Mouse (Mus musculus) cortical plate, adult 2 months (tissue): ENCODE measurements around the gene Nptxr.

Source experiments
- CTCF ChIP-seq: fragments of 200-500 bp; IDR thresholded peaks from 2 replicates; pipeline ENCODE4 v1.5.1; 2011; ENCODE audit warnings: mild to moderate bottlenecking, control low read depth, low read length; ENCODE audit not compliant: insufficient read depth; ENCODE audit errors: extremely low read depth
- POLR2A ChIP-seq: fragments of 200-500 bp; IDR thresholded peaks from 2 replicates; pipeline ENCODE4 v1.6.1; 2011; ENCODE audit warnings: mild to moderate bottlenecking, low read length, control low read depth; ENCODE audit not compliant: insufficient read depth; ENCODE audit errors: extremely low read depth

DNA sequence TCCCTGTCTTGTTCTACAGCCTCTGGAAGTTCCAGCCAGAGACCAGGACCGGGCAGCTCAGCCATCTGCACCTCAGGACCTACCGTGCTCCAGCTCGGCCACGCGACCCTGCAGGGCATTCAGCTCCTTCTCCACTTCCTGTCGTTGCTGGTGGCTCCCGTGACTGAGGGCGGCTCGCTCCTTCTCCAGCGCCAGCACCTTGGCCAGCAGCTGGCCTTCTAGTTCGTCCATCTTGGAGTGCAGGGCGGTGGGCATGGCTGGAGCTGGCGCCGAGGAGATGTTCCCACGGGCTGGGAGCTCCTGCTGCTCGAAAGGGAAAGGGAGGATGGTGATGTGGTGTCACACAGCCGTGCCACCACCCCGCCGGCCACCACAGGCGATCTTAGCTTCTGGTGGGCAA lies 10.4 kb downstream of the Nptxr start:
- no peak for TF ChIP-seq CTCF
- TF ChIP-seq POLR2A: no peak
